Mouse (Mus musculus) bone marrow macrophage, adult 2 months (primary cell): Measurements from ENCODE around the gene Ttc1. TPM values are rescaled to one million over a fixed set of nuclear protein-coding genes. Genes with fewer than 3 reads are reported as not detected.

ENCODE experiments used
- H3K27ac ChIP-seq: 2 replicates; pipeline ENCODE4 v1.5.1; 2012; ENCODE audit warnings: low read depth, low read length; ENCODE audit not compliant: insufficient read depth
- H3K4me1 ChIP-seq: 2 replicates; pipeline ENCODE4 v1.6.1; 2012; ENCODE audit warnings: low read length; ENCODE audit not compliant: control insufficient read depth, insufficient read depth
- H3K4me3 ChIP-seq: 2 replicates; pipeline ENCODE4 v1.5.1; 2012; ENCODE audit warnings: mild to moderate bottlenecking, low read length, moderate library complexity; ENCODE audit not compliant: insufficient read depth
- CTCF ChIP-seq: IDR thresholded peaks from 2 replicates; pipeline ENCODE4 v1.5.1; 2012; ENCODE audit warnings: low read depth, mild to moderate bottlenecking, low read length, moderate library complexity
- POLR2A ChIP-seq: IDR thresholded peaks from 2 replicates; pipeline ENCODE4 v1.6.1; 2012; ENCODE audit warnings: mild to moderate bottlenecking, low read depth, low read length, borderline replicate concordance
- polyA plus RNA-seq: library from polyadenylated mRNA; stranded (reverse); fragments of >200 nt; gene quantifications from 2 replicates; pipeline ENCODE4 v1.2.4, GENCODE M21; 2012; ENCODE audit not compliant: missing spikeins, insufficient read depth, insufficient read length

Ttc1 gene
- polyA plus RNA-seq, 1 experiment, result 41.5 TPM

DNA sequence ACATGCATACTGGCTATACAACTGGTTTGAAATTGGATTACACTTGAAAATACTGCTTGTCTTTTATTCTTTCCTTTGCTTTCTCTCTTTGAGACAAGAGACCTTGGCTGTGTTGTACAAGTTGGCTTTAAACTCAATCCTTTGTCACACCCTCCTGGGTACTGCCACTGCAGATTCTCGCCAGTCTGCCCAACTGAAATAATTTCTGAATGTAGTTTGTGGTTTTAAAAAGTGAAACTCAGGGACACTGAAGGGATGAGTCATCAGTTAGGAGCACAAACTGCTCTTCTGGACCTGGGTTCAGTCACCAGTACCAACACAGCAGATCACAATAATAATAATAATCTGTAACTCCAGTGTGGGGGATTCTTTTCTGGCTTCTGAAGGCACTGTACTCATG lies 44.3 kb downstream of the Ttc1 start:
- peak overlapping the region; percentile 23; the same call in 1 of the 2 replicates for H3K27ac ChIP-seq
- peaks cover 16% of the 10 kb centered on the region for H3K4me1 ChIP-seq
- H3K4me3 ChIP-seq, result no peak overlapping the region
- no peak for TF ChIP-seq POLR2A
- TF ChIP-seq CTCF, result no peak

DNA sequence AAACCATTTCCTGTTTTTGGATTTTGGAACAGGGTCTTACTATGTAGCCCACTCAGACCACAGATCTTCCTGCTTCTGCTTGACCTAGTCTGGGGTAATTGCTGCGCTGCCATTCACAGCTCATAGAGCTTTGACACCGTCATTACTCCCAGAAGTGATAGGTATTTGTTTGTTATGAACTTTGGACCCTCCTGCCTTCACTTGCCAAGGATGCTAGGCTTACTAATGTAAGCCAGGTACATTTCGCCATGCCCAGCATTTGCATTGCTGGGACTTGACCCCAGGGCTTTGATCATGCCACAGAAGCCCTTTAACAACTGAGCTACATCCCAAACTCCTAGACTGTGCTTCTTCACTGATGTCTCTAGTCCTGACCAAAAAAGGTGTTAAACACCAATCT lies 47.5 kb downstream of the Ttc1 start:
- no peak for TF ChIP-seq CTCF
- no peak for TF ChIP-seq POLR2A
- Histone ChIP-seq H3K4me3 (no peak overlapping the region), H3K27ac (no peak overlapping the region), H3K4me1 (peaks cover 16% of the 10 kb centered on the region)

DNA sequence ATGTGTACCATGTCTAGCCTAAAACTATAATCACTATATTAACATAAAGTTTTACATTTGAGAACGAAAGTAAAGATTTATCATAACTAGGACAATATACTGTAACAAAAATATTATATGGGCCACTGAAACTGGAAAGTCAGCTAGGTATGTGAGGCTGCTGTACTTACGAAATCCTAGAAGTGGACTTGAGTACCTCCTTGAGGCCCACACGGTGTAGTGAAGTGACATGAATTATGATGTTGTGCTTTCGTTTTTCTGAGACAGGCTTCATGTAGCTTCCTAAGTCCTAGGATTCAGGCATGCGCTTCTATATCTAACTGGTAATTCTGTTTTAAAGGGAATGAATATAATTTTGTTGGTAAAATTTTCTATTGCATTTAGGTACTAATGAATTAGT lies 49.2 kb downstream of the Ttc1 start:
- Histone ChIP-seq H3K4me1 (peaks cover 14% of the 10 kb centered on the region), H3K27ac (no peak overlapping the region), H3K4me3 (no peak overlapping the region)
- TF ChIP-seq CTCF (no peak), POLR2A (no peak)

DNA sequence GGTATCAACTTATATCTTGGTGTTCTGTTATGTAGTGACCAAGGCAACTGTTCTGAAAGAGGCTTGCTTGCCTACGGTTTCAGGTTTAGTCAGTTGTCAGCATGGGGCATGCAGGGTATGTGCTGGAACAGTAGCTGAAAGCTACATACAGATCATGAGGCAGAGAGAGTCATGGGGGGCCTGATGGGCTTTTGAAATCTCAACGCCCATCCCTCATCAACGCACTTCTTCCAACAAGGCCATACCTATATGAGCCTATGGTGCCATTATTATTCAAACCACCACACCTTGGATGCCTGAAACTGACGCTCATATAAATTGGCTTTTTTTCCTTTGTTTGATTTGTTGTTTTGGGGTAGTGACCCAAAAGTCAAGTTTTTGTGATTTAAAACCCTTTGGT lies 51.2 kb downstream of the Ttc1 start:
- no peak overlapping the region for H3K4me3 ChIP-seq
- TF ChIP-seq CTCF, result no peak
- TF ChIP-seq POLR2A, result no peak
- H3K4me1 ChIP-seq, result peaks cover 14% of the 10 kb centered on the region
- H3K27ac ChIP-seq, result no peak overlapping the region

DNA sequence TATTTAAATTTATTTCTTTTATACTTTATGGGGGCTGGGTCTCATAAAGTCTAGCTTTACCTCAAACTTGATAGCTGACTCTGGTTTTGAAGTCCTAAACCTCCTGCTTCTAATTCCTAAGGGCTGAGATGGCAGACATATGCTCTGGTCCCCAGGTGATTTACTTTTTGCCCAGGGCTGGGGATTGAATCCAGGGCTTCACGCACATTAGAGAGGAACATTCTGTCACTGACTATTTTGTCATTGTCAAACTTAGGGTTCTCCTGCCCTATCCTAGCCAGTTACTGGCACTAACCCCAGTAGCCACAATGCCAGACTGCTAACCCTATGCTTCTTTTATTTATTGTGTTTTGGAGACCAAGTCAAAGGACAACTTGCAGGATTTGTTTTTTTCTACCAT lies 59.0 kb downstream of the Ttc1 start:
- H3K27ac ChIP-seq, result no peak overlapping the region
- no peak overlapping the region for H3K4me3 ChIP-seq
- H3K4me1 ChIP-seq, result peaks cover 9% of the 10 kb centered on the region
- no peak for TF ChIP-seq POLR2A
- TF ChIP-seq CTCF, result no peak

DNA sequence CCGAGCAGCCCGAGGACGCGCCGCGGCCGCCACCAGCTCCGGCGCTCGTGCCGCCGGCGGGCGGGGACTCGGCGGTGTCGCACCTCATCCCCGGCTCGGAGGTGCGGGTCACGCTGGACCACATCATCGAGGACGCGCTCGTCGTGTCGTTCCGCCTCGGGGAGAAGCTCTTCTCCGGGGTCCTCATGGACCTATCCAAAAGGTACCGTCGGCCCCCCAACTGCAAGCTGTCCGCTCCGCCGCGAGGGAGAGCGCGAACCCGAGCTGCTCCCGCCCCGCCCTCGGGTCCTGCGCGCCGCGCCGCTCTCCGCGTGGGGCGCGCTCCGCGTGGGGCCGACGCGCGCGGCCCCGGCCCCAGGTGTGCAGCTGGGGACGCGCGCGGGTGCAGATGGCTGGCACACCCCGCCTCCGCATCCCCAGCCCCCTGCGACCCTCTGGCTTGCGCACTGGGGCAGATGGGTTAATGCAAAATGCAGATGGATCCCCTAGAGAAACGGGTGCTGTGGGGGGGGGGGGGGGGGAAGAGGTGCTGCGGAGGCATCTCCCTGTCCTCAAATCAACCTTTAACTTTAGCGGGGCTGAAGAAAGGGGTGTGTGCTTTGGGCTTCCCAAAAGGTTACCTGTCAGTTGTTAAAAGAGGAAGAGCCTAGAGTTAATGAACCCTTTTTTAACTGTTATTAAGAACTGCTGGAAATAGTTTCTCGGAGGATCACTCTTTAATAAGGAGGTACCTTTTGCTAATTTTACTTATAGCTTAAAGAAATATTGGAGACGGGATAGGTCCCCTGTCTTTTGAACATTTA lies 65.2 kb downstream of the Ttc1 start:
- H3K27ac ChIP-seq, result peak overlapping the region; percentile 65
- peak overlapping the region; percentile 99 for H3K4me3 ChIP-seq
- H3K4me1 ChIP-seq, result peaks cover 10% of the 10 kb centered on the region
- TF ChIP-seq POLR2A (no peak), CTCF (no peak)

DNA sequence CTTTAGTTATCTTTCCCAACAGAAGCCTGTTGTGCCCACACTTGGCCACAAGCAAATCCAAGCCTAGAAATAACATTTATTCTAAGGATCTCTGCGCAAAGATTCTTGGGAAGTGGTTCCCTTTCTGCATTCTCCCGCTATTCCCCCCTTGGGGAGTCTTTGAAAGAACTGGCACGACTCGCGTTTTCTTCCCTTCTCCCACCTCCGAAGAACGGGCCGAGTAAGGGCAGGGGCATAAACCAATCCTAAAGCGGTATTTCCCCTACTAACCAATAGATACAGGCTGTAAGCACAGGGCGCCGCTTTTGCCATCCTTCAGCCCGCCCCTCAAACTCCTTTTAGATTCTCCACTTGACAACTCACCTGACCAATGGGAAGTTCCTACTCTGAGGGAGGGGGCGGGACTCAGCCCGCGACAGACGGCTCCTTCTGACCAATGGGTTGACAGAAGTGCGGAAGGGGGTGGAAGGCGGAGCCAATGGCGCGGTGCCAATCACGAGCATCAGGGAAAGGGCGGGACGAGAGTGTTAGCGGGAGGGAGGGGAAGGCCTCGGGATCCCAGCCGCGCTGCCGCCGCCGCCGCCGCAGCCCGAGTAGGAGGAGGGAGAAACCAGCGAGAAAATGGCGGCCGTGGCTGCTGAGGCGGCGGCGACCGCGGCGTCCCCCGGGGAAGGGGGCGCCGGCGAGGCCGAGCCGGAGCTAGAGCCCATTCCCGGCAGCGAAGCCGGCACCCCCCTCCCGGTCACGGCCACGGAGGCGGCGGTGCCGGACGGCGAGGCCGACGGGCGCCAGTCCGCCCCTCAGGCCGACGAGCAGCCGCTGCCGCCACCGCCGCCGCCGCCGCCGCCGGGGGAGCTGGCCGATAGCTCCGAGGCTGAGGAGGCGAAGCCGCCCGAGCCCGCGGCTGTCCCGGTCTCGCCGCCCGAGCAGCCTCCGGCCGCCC lies 66.1 kb downstream of the Ttc1 start, which contains the start of gene Pwwp2a:
TSS of gene Pwwp2a (plus strand) at position 527 of the 943 bp plus-strand sequence.
- TF ChIP-seq POLR2A (no peak), CTCF (no peak)

More for the DNA sequence above, 66.1 kb downstream of the Ttc1 start, which contains the start of gene Pwwp2a:
- peaks cover 10% of the 10 kb centered on the region for H3K4me1 ChIP-seq
- H3K27ac ChIP-seq, result peak within 1 kb of the TSS; percentile 65
- H3K4me3 ChIP-seq, result peak within 1 kb of the TSS; percentile 99

Other genes with a start within 250 kb of the Ttc1 start
- not detected in 2 replicates for gene Ccnjl, start 219.2 kb downstream of the Ttc1 start, polyA plus RNA-seq
- gene 4933415A04Rik, start 161.0 kb downstream of the Ttc1 start, polyA plus RNA-seq, result not detected in 2 replicates
- gene Fabp6, start 146.5 kb downstream of the Ttc1 start, polyA plus RNA-seq, result not detected in 2 replicates
- 35.4 and 36.2 TPM in 2 replicates for gene Pwwp2a, start 66.0 kb downstream of the Ttc1 start, polyA plus RNA-seq
- not detected in 2 replicates for gene Adra1b, start 153.2 kb upstream of the Ttc1 start, polyA plus RNA-seq